Mouse (Mus musculus) midbrain, embryonic 14.5 days (tissue): ENCODE measurements around the gene Elfn2. TPM values are rescaled to one million over a fixed set of nuclear protein-coding genes. Genes with fewer than 3 reads are reported as not detected.
A peak's percentile ranks its signal among the peaks of the same experiment; 100 is the strongest.

Experiments used
- ATAC-seq: fragments of 200-750 bp; cut with Nextera tagmentation; 2 replicates; pipeline ENCODE4 v1.8.0; 2017; ENCODE audit warnings: moderate number of reproducible peaks, moderate library complexity; ENCODE audit not compliant: low FRiP score, low TSS enrichment
- DNase-seq: peaks from one replicate; pipeline ENCODE4 v3.0.0-alpha.2; 2015
- H3K27ac ChIP-seq: fragments of 300-500 bp; sonication (generic); replicated peaks from 2 replicates; pipeline ENCODE4 v1.5.1; 2014; ENCODE audit warnings: mild to moderate bottlenecking, low read depth, low read length, moderate library complexity
- H3K27me3 ChIP-seq: fragments of 300-500 bp; sonication (generic); 2 replicates; pipeline ENCODE4 v1.6.1; 2014; ENCODE audit warnings: low read length, control low read depth, mixed read lengths; ENCODE audit not compliant: control insufficient read depth, insufficient read depth
- H3K36me3 ChIP-seq: fragments of 300-500 bp; sonication (generic); 2 replicates; pipeline ENCODE4 v1.6.1; 2014; ENCODE audit warnings: low read length, control low read depth; ENCODE audit not compliant: control insufficient read depth, insufficient read depth
- H3K4me1 ChIP-seq: fragments of 300-500 bp; sonication (generic); 2 replicates; pipeline ENCODE4 v1.6.1; 2014; ENCODE audit warnings: mild to moderate bottlenecking, antibody characterized with exemption, low read length, control low read depth; ENCODE audit not compliant: control insufficient read depth, insufficient read depth
- H3K4me2 ChIP-seq: fragments of 300-500 bp; sonication (generic); 2 replicates; pipeline ENCODE4 v1.6.1; 2014; ENCODE audit warnings: mild to moderate bottlenecking, low read length, moderate library complexity
- H3K4me3 ChIP-seq: fragments of 300-500 bp; sonication (generic); replicated peaks from 2 replicates; pipeline ENCODE4 v1.5.1; 2014; ENCODE audit warnings: low read depth, low read length
- H3K9ac ChIP-seq: fragments of 300-500 bp; sonication (generic); replicated peaks from 2 replicates; pipeline ENCODE4 v1.6.1; 2014; ENCODE audit warnings: mild to moderate bottlenecking, low read length, moderate library complexity
- H3K9me3 ChIP-seq: fragments of 300-500 bp; sonication (generic); 2 replicates; pipeline ENCODE4 v1.6.1; 2016; ENCODE audit warnings: low read length, control low read depth, mixed read lengths; ENCODE audit not compliant: control insufficient read depth
- WGBS: fragments of 180-500 bp; shearing (Covaris S2); extraction: QIAGEN DNeasy Blood & Tissue Kit; methylation state at CpG from one replicate; pipeline ENCODE4 v1.1.7; 2014; 5-methylcytosine and 5-hydroxymethylcytosine counted together
- polyA plus RNA-seq: library from polyadenylated mRNA; unstranded; fragments of >200 nt; fragmentation: Nextera tagmentation; extraction: Ambion mirVana; gene quantifications from 2 replicates; pipeline ENCODE4 v1.2.1, GENCODE M21; 2014

The Elfn2 gene
- polyA plus RNA-seq, 1 experiment from 2014 or later = 4.0 TPM

DNA sequence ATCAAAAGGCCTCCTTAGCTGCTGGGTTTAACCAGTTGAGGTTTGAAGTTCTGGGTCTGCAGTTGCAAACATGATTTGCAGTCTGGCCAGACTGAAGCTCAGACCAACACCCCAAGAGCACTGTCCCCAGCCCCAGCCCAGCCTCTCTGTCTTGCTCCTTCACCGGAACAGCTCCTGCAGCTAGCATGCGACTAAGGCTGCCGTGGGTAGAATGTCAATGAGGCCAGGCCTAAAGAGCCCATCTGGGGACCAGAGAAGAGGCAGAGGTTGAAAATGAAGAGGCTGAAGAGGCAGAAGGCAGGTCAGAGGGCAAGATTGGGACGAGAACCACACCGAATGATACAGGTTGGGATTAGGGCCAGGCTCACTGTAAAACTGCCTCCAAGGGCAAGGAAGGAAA is 85.2 kb downstream of the Elfn2 start:
- Histone ChIP-seq H3K4me1 (peaks cover 31% of the 10 kb centered on the region), H3K27me3 (no peaks in the 10 kb centered on the region), H3K9ac (no peak overlapping the region), H3K36me3 (no peaks in the 10 kb centered on the region), H3K4me2 (no peak overlapping the region), H3K4me3 (no peak overlapping the region), H3K27ac (peak overlapping the region; percentile 47), H3K9me3 (no peaks in the 10 kb centered on the region)
- WGBS = 22% methylated on average over 5 of the region's 5 CpGs
- peak; percentile 84 for DNase-seq
- ATAC-seq = no peak

DNA sequence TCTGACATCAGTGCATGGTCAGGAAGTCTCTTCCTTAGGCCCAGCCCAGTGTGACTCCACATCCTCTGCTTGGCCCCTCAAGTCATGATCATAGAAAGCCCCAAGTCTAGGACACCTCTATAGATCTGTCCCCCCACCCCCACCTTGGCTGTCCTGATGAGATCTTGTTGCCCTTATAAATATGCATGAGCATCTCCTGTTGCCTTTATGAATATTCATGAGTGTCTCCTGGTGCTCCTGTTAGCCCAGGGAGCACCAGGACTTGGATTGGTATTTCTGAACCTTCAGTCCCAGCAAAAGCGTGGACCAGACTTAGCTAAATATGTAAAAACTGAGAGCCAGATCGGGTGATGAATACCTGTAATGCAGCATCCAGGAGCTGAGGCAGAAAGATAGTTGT is 86.2 kb downstream of the Elfn2 start:
- Histone ChIP-seq H3K9ac (no peak overlapping the region), H3K9me3 (no peaks in the 10 kb centered on the region), H3K4me2 (no peak overlapping the region), H3K27ac (no peak overlapping the region), H3K4me1 (peaks cover 28% of the 10 kb centered on the region), H3K4me3 (no peak overlapping the region), H3K27me3 (no peaks in the 10 kb centered on the region), H3K36me3 (no peaks in the 10 kb centered on the region)
- ATAC-seq (no peak), DNase-seq (peak; percentile 47)
- 51% methylated on average over 2 of the region's 2 CpGs for WGBS

DNA sequence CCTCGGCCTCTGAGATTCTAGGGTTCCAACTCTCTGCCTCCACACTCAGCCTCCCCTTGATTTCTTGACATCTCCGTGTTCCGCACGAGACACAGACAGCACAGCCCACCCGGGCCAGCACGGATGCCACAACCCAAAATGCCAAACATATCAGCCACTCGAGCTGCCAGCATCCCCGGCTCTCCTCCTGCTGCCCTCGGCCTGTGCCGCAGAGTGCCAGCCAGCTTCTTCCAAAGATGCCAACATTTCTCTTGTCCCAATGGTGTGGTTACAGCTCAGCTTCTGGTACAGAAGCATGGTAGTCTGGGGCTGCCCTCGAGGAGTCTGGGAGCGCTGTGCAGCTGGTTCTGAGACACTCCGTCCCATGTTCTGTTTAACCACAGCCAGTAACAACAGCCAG is 92.3 kb downstream of the Elfn2 start:
- H3K4me1 ChIP-seq = no peaks in the 10 kb centered on the region; the same call in 1 of the 2 replicates
- no peak overlapping the region for H3K9ac ChIP-seq
- no peak for ATAC-seq
- H3K27me3 ChIP-seq = no peaks in the 10 kb centered on the region
- no peak for DNase-seq
- no peak overlapping the region for H3K27ac ChIP-seq
- no peak overlapping the region for H3K4me2 ChIP-seq
- no peaks in the 10 kb centered on the region for H3K9me3 ChIP-seq
- WGBS = 92% methylated on average over 13 of the region's 13 CpGs
- H3K36me3 ChIP-seq = no peaks in the 10 kb centered on the region
- H3K4me3 ChIP-seq = no peak overlapping the region

DNA sequence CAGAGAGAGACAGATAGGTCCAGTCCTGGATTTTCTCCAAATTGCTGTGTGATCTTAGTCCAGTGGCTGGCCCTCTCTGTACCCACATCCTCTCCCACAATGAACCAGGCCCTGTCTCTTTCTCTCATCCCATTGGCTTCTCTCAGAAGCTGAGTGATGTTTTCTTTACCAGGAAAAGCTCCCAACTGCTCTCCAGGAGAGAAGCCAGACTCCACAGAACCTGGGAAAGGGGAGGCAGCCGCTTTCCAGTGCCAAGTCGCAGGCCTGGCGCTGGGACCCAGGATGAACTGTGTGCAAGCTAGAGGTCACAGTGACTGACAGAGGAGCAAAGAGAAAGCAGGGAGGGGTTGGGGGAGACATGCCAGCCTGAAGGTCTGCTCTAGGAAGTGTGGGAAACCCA is 93.6 kb downstream of the Elfn2 start:
- ATAC-seq = no peak

DNA sequence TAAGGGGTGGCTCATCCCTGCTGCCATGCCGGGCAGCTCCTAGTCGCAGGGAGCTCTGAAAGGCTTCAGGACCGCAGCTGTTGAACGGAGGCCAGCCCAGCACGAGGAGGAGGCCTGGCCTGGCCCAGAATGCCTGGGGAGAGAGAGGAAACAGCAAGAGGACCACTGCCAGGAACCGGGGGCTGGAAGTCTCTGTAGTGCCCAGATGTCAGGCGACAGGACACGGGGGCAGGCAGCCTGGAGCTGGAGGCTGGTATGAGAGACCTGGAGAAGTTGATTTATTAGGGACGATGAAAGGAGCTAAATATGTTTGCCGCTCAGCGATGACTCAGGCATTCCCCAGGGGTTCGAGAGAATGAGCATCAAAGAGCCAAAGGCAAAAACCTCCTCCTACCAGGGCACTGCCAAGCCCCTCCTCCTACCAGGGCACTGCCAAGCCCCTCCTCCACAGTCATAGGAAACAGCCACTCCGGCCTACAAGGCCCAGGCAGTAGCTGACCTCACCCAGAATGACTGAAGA is 94.1 kb downstream of the Elfn2 start:
- Histone ChIP-seq H3K4me1 (no peaks in the 10 kb centered on the region), H3K4me3 (no peak overlapping the region), H3K9ac (no peak overlapping the region), H3K36me3 (no peaks in the 10 kb centered on the region), H3K4me2 (no peak overlapping the region), H3K27ac (no peak overlapping the region), H3K9me3 (no peaks in the 10 kb centered on the region), H3K27me3 (no peaks in the 10 kb centered on the region)
- ATAC-seq (0 out of 2 replicates have a peak, but pooled peaks have one; percentile 50), DNase-seq (peak; percentile 73)
- 50% methylated on average over 13 of the region's 13 CpGs for WGBS

More for the DNA sequence above, 93.6 kb downstream of the Elfn2 start:
- Histone ChIP-seq H3K27me3 (no peaks in the 10 kb centered on the region), H3K4me3 (no peak overlapping the region), H3K27ac (no peak overlapping the region), H3K9ac (no peak overlapping the region), H3K36me3 (no peaks in the 10 kb centered on the region), H3K9me3 (no peaks in the 10 kb centered on the region), H3K4me2 (no peak overlapping the region), H3K4me1 (no peaks in the 10 kb centered on the region)
- WGBS = 78% methylated on average over 3 of the region's 3 CpGs
- DNase-seq = no peak

DNA sequence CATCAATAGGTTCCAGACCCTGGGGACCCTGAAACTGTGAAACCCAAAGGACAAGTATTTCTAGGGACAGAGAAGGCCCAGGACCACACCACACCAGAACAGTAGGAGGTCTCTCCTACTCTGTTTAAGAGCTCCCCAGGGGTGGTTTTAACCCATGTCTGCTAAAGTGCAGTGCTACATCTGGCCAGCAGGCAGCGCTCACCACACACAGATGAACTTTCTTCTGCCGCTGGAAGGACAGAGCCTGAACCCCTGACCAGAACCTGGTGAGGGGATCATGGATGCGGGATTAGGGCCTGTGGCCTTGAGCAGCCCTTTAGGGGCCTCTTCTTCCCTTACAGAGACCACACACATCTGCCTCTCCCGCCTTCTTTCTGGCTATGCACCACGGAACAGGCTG is 95.1 kb downstream of the Elfn2 start:
- 6% methylated on average over 5 of the region's 5 CpGs for WGBS
- DNase-seq (peak; percentile 86), ATAC-seq (no peak)
- Histone ChIP-seq H3K27me3 (no peaks in the 10 kb centered on the region), H3K4me3 (no peak overlapping the region), H3K36me3 (no peaks in the 10 kb centered on the region), H3K4me1 (no peaks in the 10 kb centered on the region), H3K27ac (no peak overlapping the region), H3K4me2 (no peak overlapping the region), H3K9ac (no peak overlapping the region), H3K9me3 (no peaks in the 10 kb centered on the region)

Other genes starting within 250 kb of the Elfn2 start
- 0.08 and 0.11 TPM in 2 replicates for gene Il2rb, start 223.5 kb downstream of the Elfn2 start, polyA plus RNA-seq
- 5.6 and 7.3 TPM in 2 replicates for gene C1qtnf6, start 187.4 kb downstream of the Elfn2 start, polyA plus RNA-seq
- 0.18 and 0.23 TPM in 2 replicates for gene Sstr3, start 174.1 kb downstream of the Elfn2 start, polyA plus RNA-seq
- gene Rac2, start 146.0 kb downstream of the Elfn2 start, polyA plus RNA-seq = 3.7 and 7.0 TPM in 2 replicates
- gene Cyth4, start 121.7 kb downstream of the Elfn2 start, polyA plus RNA-seq = 1.8 and 2.3 TPM in 2 replicates
- gene Mfng, start 54.7 kb upstream of the Elfn2 start, polyA plus RNA-seq = 16.7 and 28.0 TPM in 2 replicates
- gene Card10, start 84.3 kb upstream of the Elfn2 start, polyA plus RNA-seq = 1.3 and 1.6 TPM in 2 replicates
- gene Cdc42ep1, start 123.9 kb upstream of the Elfn2 start, polyA plus RNA-seq = 7.8 and 8.8 TPM in 2 replicates
- not detected in 2 replicates for gene Lgals2, start 136.8 kb upstream of the Elfn2 start, polyA plus RNA-seq
- 37.3 and 42.0 TPM in 2 replicates for gene Gga1, start 158.4 kb upstream of the Elfn2 start, polyA plus RNA-seq
- not detected in 2 replicates for gene Gm49510, start 180.9 kb upstream of the Elfn2 start, polyA plus RNA-seq
- 1.7 and 2.9 TPM in 2 replicates for gene Sh3bp1, start 181.0 kb upstream of the Elfn2 start, polyA plus RNA-seq
- 111 and 147 TPM in 2 replicates for gene Pdxp, start 195.1 kb upstream of the Elfn2 start, polyA plus RNA-seq
- gene Lgals1, start 208.0 kb upstream of the Elfn2 start, polyA plus RNA-seq = 13.8 and 101 TPM in 2 replicates
- 61.0 and 70.8 TPM in 2 replicates for gene Nol12, start 216.2 kb upstream of the Elfn2 start, polyA plus RNA-seq
- 42.5 and 46.5 TPM in 2 replicates for gene Triobp, start 229.0 kb upstream of the Elfn2 start, polyA plus RNA-seq